Mouse (Mus musculus) C2C12 (cell line): Measurements from ENCODE around the gene Ppie.

Experiments
- CEBPB ChIP-seq: IDR thresholded peaks from one replicate; pipeline ENCODE4 v1.6.1; 2011; ENCODE audit warnings: low read depth, mild to moderate bottlenecking, control low read depth, moderate library complexity
- CTCF ChIP-seq: IDR thresholded peaks from one replicate; pipeline ENCODE4 v1.5.1; 2011; ENCODE audit not compliant: control insufficient read depth, insufficient read depth, insufficient read length
- MYOG ChIP-seq: IDR thresholded peaks from one replicate; pipeline ENCODE4 v1.6.1; 2011; ENCODE audit not compliant: control insufficient read depth, insufficient read length; ENCODE audit errors: extremely low read depth

GRCm38 (mm10) chr4:123093064-123093776 is 46.5 kb downstream of the Ppie start:
- no peak for TF ChIP-seq CTCF
- TF ChIP-seq MYOG = no peak
- no peak for TF ChIP-seq CEBPB
